Mouse (Mus musculus): ENCODE measurements at regions not wholly inside any gene's neighbourhood (a gene's known extent, or its start where the extent isn't known, plus 50 kb on each side); places are given as distances from the start of the nearest gene placed in this dataset.

DNA sequence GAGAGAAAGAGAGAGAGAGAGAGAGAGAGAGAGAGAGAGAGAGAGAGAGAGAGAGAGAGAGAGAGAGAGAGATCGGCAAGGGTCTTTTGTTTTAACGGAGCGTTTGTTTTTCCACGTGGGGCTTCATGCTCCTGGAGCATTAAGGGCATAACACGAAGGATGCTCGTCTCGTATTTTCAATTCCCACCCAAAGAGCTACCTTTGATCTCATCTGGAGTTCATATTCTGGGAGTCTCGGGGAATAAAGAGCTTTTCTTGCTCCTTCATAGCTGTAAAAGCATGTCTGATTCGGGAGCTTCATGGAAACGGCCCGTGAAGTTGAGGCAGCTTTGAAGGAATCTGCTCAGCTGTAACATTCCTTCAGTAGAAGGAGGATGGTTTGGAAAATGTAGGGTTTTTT, 174.5 kb upstream of the Mocs2 start:
- no peak for TF ChIP-seq EP300 (IDR thresholded peaks at IDR 0.05; ENCODE audit: insufficient read depth, low read depth, low read length)
- no peak for TF ChIP-seq CTCF (IDR thresholded peaks at IDR 0.05; ENCODE audit: low read depth, low read length)
- no peak for TF ChIP-seq POLR2A (IDR thresholded peaks at IDR 0.05; ENCODE audit: insufficient read depth, low read length)
- H3K27me3 ChIP-seq (ENCODE audit: control insufficient read depth, insufficient read depth, low read length, poor library complexity, severe bottlenecking) = no peaks in the 10 kb centered on the region
- no peak overlapping the region for H3K4me3 ChIP-seq (ENCODE audit: low read depth, low read length)
- H3K9me3 ChIP-seq (replicated peaks; ENCODE audit: control insufficient read depth, insufficient read depth, low read length, poor library complexity, severe bottlenecking) = no peaks in the 10 kb centered on the region; the same call in 1 of the 2 replicates
- no peak overlapping the region for H3K27ac ChIP-seq (ENCODE audit: insufficient read depth, low read length)
- no peak overlapping the region for H3K9ac ChIP-seq (ENCODE audit: low read depth, poor library complexity, severe bottlenecking)
- no peaks in the 10 kb centered on the region for H3K4me1 ChIP-seq (ENCODE audit: control insufficient read depth, insufficient read depth, low read length)
- no peaks in the 10 kb centered on the region for H3K36me3 ChIP-seq (ENCODE audit: control insufficient read depth, insufficient read depth, low read length, poor library complexity, severe bottlenecking)

GRCm38 (mm10) chr13:114654267-114654666, 163.8 kb upstream of the Mocs2 start:
- H3K27me3 ChIP-seq (ENCODE audit: control insufficient read depth, insufficient read depth, low read length, poor library complexity, severe bottlenecking) = no peaks in the 10 kb centered on the region
- H3K4me1 ChIP-seq (ENCODE audit: control insufficient read depth, insufficient read depth, low read length) = no peaks in the 10 kb centered on the region
- H3K9me3 ChIP-seq (replicated peaks; ENCODE audit: control insufficient read depth, insufficient read depth, low read length, poor library complexity, severe bottlenecking) = no peaks in the 10 kb centered on the region
- no peak overlapping the region for H3K27ac ChIP-seq (ENCODE audit: insufficient read depth, low read length)
- no peak for TF ChIP-seq EP300 (IDR thresholded peaks at IDR 0.05; ENCODE audit: insufficient read depth, low read depth, low read length)
- TF ChIP-seq CTCF (IDR thresholded peaks at IDR 0.05; ENCODE audit: low read depth, low read length) = no peak
- no peak for TF ChIP-seq POLR2A (IDR thresholded peaks at IDR 0.05; ENCODE audit: insufficient read depth, low read length)
- H3K4me3 ChIP-seq (ENCODE audit: low read depth, low read length) = no peak overlapping the region
- H3K9ac ChIP-seq (ENCODE audit: low read depth, poor library complexity, severe bottlenecking) = no peak overlapping the region
- no peaks in the 10 kb centered on the region for H3K36me3 ChIP-seq (ENCODE audit: control insufficient read depth, insufficient read depth, low read length, poor library complexity, severe bottlenecking)

DNA sequence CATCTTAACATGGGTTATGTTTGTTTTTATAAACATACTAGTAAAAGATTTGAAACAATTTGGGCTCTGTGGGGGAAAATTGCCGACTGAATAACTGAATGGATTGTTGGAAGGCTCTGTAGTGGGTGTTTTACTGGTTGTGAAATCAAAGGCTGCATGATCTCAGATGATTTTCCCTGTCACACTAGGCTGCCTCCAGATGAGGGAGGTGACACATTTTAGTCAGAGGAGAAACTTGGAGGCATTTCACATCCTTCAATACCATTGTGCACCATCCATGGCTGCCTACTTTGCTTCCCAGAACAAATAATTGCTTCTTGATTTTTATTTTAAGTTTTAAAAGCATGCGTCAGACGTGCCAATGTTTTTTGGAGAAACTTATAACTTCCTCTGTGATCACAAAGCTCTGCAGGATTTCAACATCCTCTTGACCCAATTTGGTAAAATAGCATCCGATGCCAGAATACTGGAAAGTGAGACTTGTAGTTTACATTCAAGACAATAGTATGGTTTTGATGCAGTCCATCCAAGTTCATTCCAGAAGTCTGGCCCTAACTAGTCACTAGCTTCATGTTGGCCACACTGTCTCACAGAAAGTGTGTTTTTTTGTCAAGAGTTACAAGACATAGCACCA, 163.0 kb upstream of the Mocs2 start:
- TF ChIP-seq EP300 (IDR thresholded peaks at IDR 0.05; ENCODE audit: insufficient read depth, low read depth, low read length) (no peak), POLR2A (IDR thresholded peaks at IDR 0.05; ENCODE audit: insufficient read depth, low read length) (no peak), CTCF (IDR thresholded peaks at IDR 0.05; ENCODE audit: low read depth, low read length) (no peak)
- Histone ChIP-seq H3K4me3 (ENCODE audit: low read depth, low read length) (no peak overlapping the region), H3K9ac (ENCODE audit: low read depth, poor library complexity, severe bottlenecking) (no peak overlapping the region), H3K36me3 (ENCODE audit: control insufficient read depth, insufficient read depth, low read length, poor library complexity, severe bottlenecking) (no peaks in the 10 kb centered on the region), H3K4me1 (ENCODE audit: control insufficient read depth, insufficient read depth, low read length) (no peaks in the 10 kb centered on the region), H3K27ac (ENCODE audit: insufficient read depth, low read length) (no peak overlapping the region), H3K9me3 (replicated peaks; ENCODE audit: control insufficient read depth, insufficient read depth, low read length, poor library complexity, severe bottlenecking) (no peaks in the 10 kb centered on the region), H3K27me3 (ENCODE audit: control insufficient read depth, insufficient read depth, low read length, poor library complexity, severe bottlenecking) (no peaks in the 10 kb centered on the region)

DNA sequence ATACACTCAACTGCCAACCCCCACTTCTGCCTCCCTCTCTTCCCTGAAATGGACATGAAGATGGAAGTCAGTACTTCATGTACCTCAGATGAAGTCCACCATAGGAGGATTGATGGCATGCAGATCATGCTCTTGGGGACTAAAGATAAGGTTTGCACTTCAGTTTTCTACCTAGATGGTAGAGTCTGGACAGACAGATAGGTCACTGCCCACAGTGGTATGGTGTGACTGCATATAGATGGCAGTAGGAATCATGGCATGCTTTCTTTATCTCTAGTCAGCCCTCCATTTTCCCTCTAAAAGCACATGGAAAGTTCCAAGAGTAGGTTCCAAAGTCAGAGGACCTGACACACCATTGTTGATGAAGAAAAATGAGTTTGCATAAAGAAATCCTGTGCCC, 145.6 kb upstream of the Mocs2 start:
- H3K4me1 ChIP-seq (ENCODE audit: control insufficient read depth, insufficient read depth, low read length) = no peaks in the 10 kb centered on the region
- no peak overlapping the region for H3K27ac ChIP-seq (ENCODE audit: insufficient read depth, low read length)
- no peaks in the 10 kb centered on the region for H3K9me3 ChIP-seq (replicated peaks; ENCODE audit: control insufficient read depth, insufficient read depth, low read length, poor library complexity, severe bottlenecking)
- no peak overlapping the region for H3K4me3 ChIP-seq (ENCODE audit: low read depth, low read length)
- no peaks in the 10 kb centered on the region for H3K36me3 ChIP-seq (ENCODE audit: control insufficient read depth, insufficient read depth, low read length, poor library complexity, severe bottlenecking)
- no peak overlapping the region for H3K9ac ChIP-seq (ENCODE audit: low read depth, poor library complexity, severe bottlenecking)
- TF ChIP-seq POLR2A (IDR thresholded peaks at IDR 0.05; ENCODE audit: insufficient read depth, low read length) = no peak
- no peak for TF ChIP-seq EP300 (IDR thresholded peaks at IDR 0.05; ENCODE audit: insufficient read depth, low read depth, low read length)
- TF ChIP-seq CTCF (IDR thresholded peaks at IDR 0.05; ENCODE audit: low read depth, low read length) = no peak
- H3K27me3 ChIP-seq (ENCODE audit: control insufficient read depth, insufficient read depth, low read length, poor library complexity, severe bottlenecking) = no peaks in the 10 kb centered on the region; the same call in 1 of the 2 replicates

DNA sequence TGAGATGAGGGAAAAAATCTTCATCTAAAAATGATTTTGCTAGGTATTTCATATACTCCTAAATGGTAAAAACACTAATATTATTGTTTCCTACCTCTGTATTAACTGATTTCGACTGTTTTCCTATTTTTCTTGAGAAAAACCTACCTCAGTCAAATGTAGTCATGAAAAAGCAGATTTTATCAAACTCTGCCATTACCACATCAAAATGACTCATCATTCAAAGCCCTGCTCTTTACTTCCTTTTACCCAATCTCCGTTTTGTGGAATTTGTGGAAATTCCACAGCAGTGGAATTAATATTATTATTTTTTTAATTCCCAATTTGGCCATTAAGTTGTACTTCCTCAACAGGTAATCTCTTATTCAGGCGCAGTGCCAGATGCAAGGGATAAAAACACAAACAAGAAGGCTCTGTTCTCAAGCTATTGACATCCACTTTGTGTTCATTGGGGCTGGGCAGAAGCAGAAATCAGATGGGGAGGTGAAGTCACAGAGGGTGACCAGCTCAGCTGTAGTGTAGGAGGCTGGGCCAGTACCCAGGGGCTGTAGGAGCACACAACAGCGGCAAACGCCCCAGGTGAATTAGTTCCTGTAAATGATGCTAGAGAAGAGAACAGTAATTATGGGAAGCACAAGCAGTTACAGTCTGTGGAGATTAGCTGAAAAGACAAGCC, 138.2 kb upstream of the Mocs2 start:
- H3K9me3 ChIP-seq (replicated peaks; ENCODE audit: control insufficient read depth, insufficient read depth, low read length, poor library complexity, severe bottlenecking) = no peaks in the 10 kb centered on the region
- H3K4me1 ChIP-seq (ENCODE audit: control insufficient read depth, insufficient read depth, low read length) = no peaks in the 10 kb centered on the region
- TF ChIP-seq EP300 (IDR thresholded peaks at IDR 0.05; ENCODE audit: insufficient read depth, low read depth, low read length) (no peak), POLR2A (IDR thresholded peaks at IDR 0.05; ENCODE audit: insufficient read depth, low read length) (no peak), CTCF (IDR thresholded peaks at IDR 0.05; ENCODE audit: low read depth, low read length) (no peak)
- no peak overlapping the region for H3K9ac ChIP-seq (ENCODE audit: low read depth, poor library complexity, severe bottlenecking)
- H3K4me3 ChIP-seq (ENCODE audit: low read depth, low read length) = no peak overlapping the region
- no peak overlapping the region for H3K27ac ChIP-seq (ENCODE audit: insufficient read depth, low read length)
- H3K36me3 ChIP-seq (ENCODE audit: control insufficient read depth, insufficient read depth, low read length, poor library complexity, severe bottlenecking) = no peaks in the 10 kb centered on the region
- no peaks in the 10 kb centered on the region; the same call in 1 of the 2 replicates for H3K27me3 ChIP-seq (ENCODE audit: control insufficient read depth, insufficient read depth, low read length, poor library complexity, severe bottlenecking)

DNA sequence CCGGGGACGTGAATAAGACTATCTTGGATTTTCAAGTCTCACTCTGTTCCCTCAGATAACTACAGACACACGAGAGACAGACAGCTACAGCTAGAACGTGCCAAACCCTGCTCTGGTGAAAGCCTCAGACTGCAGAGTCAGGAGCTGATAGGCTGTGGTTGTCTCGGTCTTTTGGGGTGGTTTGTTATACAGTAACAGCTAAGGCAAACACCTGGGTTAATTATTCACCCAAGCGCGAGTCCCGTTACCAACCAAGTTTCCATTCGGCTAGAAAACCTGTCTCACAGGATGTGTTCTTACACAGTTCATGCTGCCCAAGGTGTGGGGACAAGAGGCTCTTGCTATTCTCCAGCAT, 137.7 kb upstream of the Mocs2 start:
- no peak overlapping the region for H3K9ac ChIP-seq (ENCODE audit: low read depth, poor library complexity, severe bottlenecking)
- TF ChIP-seq CTCF (IDR thresholded peaks at IDR 0.05; ENCODE audit: low read depth, low read length) (no peak), EP300 (IDR thresholded peaks at IDR 0.05; ENCODE audit: insufficient read depth, low read depth, low read length) (no peak), POLR2A (IDR thresholded peaks at IDR 0.05; ENCODE audit: insufficient read depth, low read length) (no peak)
- no peaks in the 10 kb centered on the region; the same call in 1 of the 2 replicates for H3K27me3 ChIP-seq (ENCODE audit: control insufficient read depth, insufficient read depth, low read length, poor library complexity, severe bottlenecking)
- H3K36me3 ChIP-seq (ENCODE audit: control insufficient read depth, insufficient read depth, low read length, poor library complexity, severe bottlenecking) = no peaks in the 10 kb centered on the region
- no peaks in the 10 kb centered on the region for H3K4me1 ChIP-seq (ENCODE audit: control insufficient read depth, insufficient read depth, low read length)
- H3K4me3 ChIP-seq (ENCODE audit: low read depth, low read length) = no peak overlapping the region
- H3K27ac ChIP-seq (ENCODE audit: insufficient read depth, low read length) = no peak overlapping the region
- no peaks in the 10 kb centered on the region for H3K9me3 ChIP-seq (replicated peaks; ENCODE audit: control insufficient read depth, insufficient read depth, low read length, poor library complexity, severe bottlenecking)
